Mouse (Mus musculus): ENCODE data around the gene Glul. TPM values are rescaled to one million over a fixed set of nuclear protein-coding genes. Genes with fewer than 3 reads are reported as not detected.

The Glul gene
- polyA plus RNA-seq, 1 experiment: 31.6 TPM

- no peaks in the 10 kb centered on the region for H3K36me3 ChIP-seq (ENCODE audit: control insufficient read depth, insufficient read depth)
- no peaks in the 10 kb centered on the region for H3K27me3 ChIP-seq (ENCODE audit: control insufficient read depth, insufficient read depth, insufficient read length)
- no peak overlapping the region for H3K4me3 ChIP-seq (ENCODE audit: insufficient read depth, poor library complexity, severe bottlenecking)
- no peaks in the 10 kb centered on the region for H3K79me2 ChIP-seq (ENCODE audit: control insufficient read depth, insufficient read depth)
- no peaks in the 10 kb centered on the region for H3K79me3 ChIP-seq (ENCODE audit: low read depth)
- H3ac ChIP-seq (ENCODE audit: control insufficient read depth, insufficient read length, low read depth): no peak overlapping the region
- TF ChIP-seq CTCF (IDR thresholded peaks at IDR 0.05; ENCODE audit: control insufficient read depth, insufficient read depth, insufficient read length) (no peak), MYOG (IDR thresholded peaks at IDR 0.05; ENCODE audit: control insufficient read depth, extremely low read depth, insufficient read length) (no peak), USF1 (IDR thresholded peaks at IDR 0.05; ENCODE audit: low read depth) (no peak), MYOD1 (IDR thresholded peaks at IDR 0.05; ENCODE audit: control insufficient read depth, insufficient read length, low read depth) (no peak), FOSL1 (IDR thresholded peaks at IDR 0.05; ENCODE audit: insufficient read depth, low read length, poor library complexity, severe bottlenecking) (no peak), CEBPB (IDR thresholded peaks at IDR 0.05; ENCODE audit: low read depth) (no peak), MAX (IDR thresholded peaks at IDR 0.05) (no peak)
These were observed 24.9 kb downstream of the Glul start for GRCm38 (mm10) chr1:153924395-153925385.

GRCm38 (mm10) chr1:153930431-153930830 lies 30.7 kb downstream of the Glul start:
- no peak overlapping the region for H3K4me3 ChIP-seq (ENCODE audit: insufficient read depth, poor library complexity, severe bottlenecking)
- H3K79me2 ChIP-seq (ENCODE audit: control insufficient read depth, insufficient read depth): no peaks in the 10 kb centered on the region
- H3ac ChIP-seq (ENCODE audit: control insufficient read depth, insufficient read length, low read depth): no peak overlapping the region
- no peaks in the 10 kb centered on the region for H3K79me3 ChIP-seq (ENCODE audit: low read depth)
- H3K27me3 ChIP-seq (ENCODE audit: control insufficient read depth, insufficient read depth, insufficient read length): no peaks in the 10 kb centered on the region
- TF ChIP-seq USF1 (IDR thresholded peaks at IDR 0.05; ENCODE audit: low read depth): no peak
- no peak for TF ChIP-seq MYOD1 (IDR thresholded peaks at IDR 0.05; ENCODE audit: control insufficient read depth, insufficient read length, low read depth)
- TF ChIP-seq MAX (IDR thresholded peaks at IDR 0.05): no peak
- TF ChIP-seq CEBPB (IDR thresholded peaks at IDR 0.05; ENCODE audit: low read depth): no peak
- TF ChIP-seq CTCF (IDR thresholded peaks at IDR 0.05; ENCODE audit: control insufficient read depth, insufficient read depth, insufficient read length): no peak
- TF ChIP-seq FOSL1 (IDR thresholded peaks at IDR 0.05; ENCODE audit: insufficient read depth, low read length, poor library complexity, severe bottlenecking): no peak
- H3K36me3 ChIP-seq (ENCODE audit: control insufficient read depth, insufficient read depth): no peaks in the 10 kb centered on the region

GRCm38 (mm10) chr1:153933772-153934171 lies 34.0 kb downstream of the Glul start:
- Histone ChIP-seq H3K79me3 (ENCODE audit: low read depth) (no peaks in the 10 kb centered on the region), H3K36me3 (ENCODE audit: control insufficient read depth, insufficient read depth) (no peaks in the 10 kb centered on the region), H3ac (ENCODE audit: control insufficient read depth, insufficient read length, low read depth) (no peak overlapping the region), H3K4me3 (ENCODE audit: insufficient read depth, poor library complexity, severe bottlenecking) (no peak overlapping the region), H3K27me3 (ENCODE audit: control insufficient read depth, insufficient read depth, insufficient read length) (no peaks in the 10 kb centered on the region), H3K79me2 (ENCODE audit: control insufficient read depth, insufficient read depth) (no peaks in the 10 kb centered on the region)
- no peak for TF ChIP-seq CEBPB (IDR thresholded peaks at IDR 0.05; ENCODE audit: low read depth)
- no peak for TF ChIP-seq CTCF (IDR thresholded peaks at IDR 0.05; ENCODE audit: control insufficient read depth, insufficient read depth, insufficient read length)
- no peak for TF ChIP-seq MYOG (IDR thresholded peaks at IDR 0.05; ENCODE audit: control insufficient read depth, extremely low read depth, insufficient read length)
- no peak for TF ChIP-seq USF1 (IDR thresholded peaks at IDR 0.05; ENCODE audit: low read depth)
- no peak for TF ChIP-seq MYOD1 (IDR thresholded peaks at IDR 0.05; ENCODE audit: control insufficient read depth, insufficient read length, low read depth)
- no peak for TF ChIP-seq FOSL1 (IDR thresholded peaks at IDR 0.05; ENCODE audit: insufficient read depth, low read length, poor library complexity, severe bottlenecking)
- no peak for TF ChIP-seq MAX (IDR thresholded peaks at IDR 0.05)

GRCm38 (mm10) chr1:153935844-153936380 lies 36.2 kb downstream of the Glul start:
- TF ChIP-seq MYOD1 (IDR thresholded peaks at IDR 0.05; ENCODE audit: control insufficient read depth, insufficient read length, low read depth) (no peak), CEBPB (IDR thresholded peaks at IDR 0.05; ENCODE audit: low read depth) (no peak), USF1 (IDR thresholded peaks at IDR 0.05; ENCODE audit: low read depth) (no peak), MAX (IDR thresholded peaks at IDR 0.05) (no peak), FOSL1 (IDR thresholded peaks at IDR 0.05; ENCODE audit: insufficient read depth, low read length, poor library complexity, severe bottlenecking) (no peak), MYOG (IDR thresholded peaks at IDR 0.05; ENCODE audit: control insufficient read depth, extremely low read depth, insufficient read length) (no peak), CTCF (IDR thresholded peaks at IDR 0.05; ENCODE audit: control insufficient read depth, insufficient read depth, insufficient read length) (no peak)
- H3K79me2 ChIP-seq (ENCODE audit: control insufficient read depth, insufficient read depth): no peaks in the 10 kb centered on the region
- no peaks in the 10 kb centered on the region for H3K36me3 ChIP-seq (ENCODE audit: control insufficient read depth, insufficient read depth)
- H3K4me3 ChIP-seq (ENCODE audit: insufficient read depth, poor library complexity, severe bottlenecking): no peak overlapping the region
- no peak overlapping the region for H3ac ChIP-seq (ENCODE audit: control insufficient read depth, insufficient read length, low read depth)
- H3K79me3 ChIP-seq (ENCODE audit: low read depth): no peaks in the 10 kb centered on the region
- no peaks in the 10 kb centered on the region for H3K27me3 ChIP-seq (ENCODE audit: control insufficient read depth, insufficient read depth, insufficient read length)

- no peaks in the 10 kb centered on the region for H3K79me3 ChIP-seq (ENCODE audit: low read depth)
- no peaks in the 10 kb centered on the region for H3K79me2 ChIP-seq (ENCODE audit: control insufficient read depth, insufficient read depth)
- H3K36me3 ChIP-seq (ENCODE audit: control insufficient read depth, insufficient read depth): no peaks in the 10 kb centered on the region
- H3K27me3 ChIP-seq (ENCODE audit: control insufficient read depth, insufficient read depth, insufficient read length): no peaks in the 10 kb centered on the region
- H3ac ChIP-seq (ENCODE audit: control insufficient read depth, insufficient read length, low read depth): no peak overlapping the region
- TF ChIP-seq USF1 (IDR thresholded peaks at IDR 0.05; ENCODE audit: low read depth): no peak
- TF ChIP-seq FOSL1 (IDR thresholded peaks at IDR 0.05; ENCODE audit: insufficient read depth, low read length, poor library complexity, severe bottlenecking): no peak
- TF ChIP-seq MYOG (IDR thresholded peaks at IDR 0.05; ENCODE audit: control insufficient read depth, extremely low read depth, insufficient read length): no peak
- no peak for TF ChIP-seq CEBPB (IDR thresholded peaks at IDR 0.05; ENCODE audit: low read depth)
- no peak for TF ChIP-seq CTCF (IDR thresholded peaks at IDR 0.05; ENCODE audit: control insufficient read depth, insufficient read depth, insufficient read length)
- TF ChIP-seq MAX (IDR thresholded peaks at IDR 0.05): no peak
- H3K4me3 ChIP-seq (ENCODE audit: insufficient read depth, poor library complexity, severe bottlenecking): no peak overlapping the region
These were observed 37.3 kb downstream of the Glul start for GRCm38 (mm10) chr1:153937025-153937424.

All from C2C12 (cell line).